Mouse (Mus musculus) cerebellum, adult 2 months (tissue): ENCODE measurements around the gene Cltb. TPM values are rescaled to one million over a fixed set of nuclear protein-coding genes. Genes with fewer than 3 reads are reported as not detected.

Experiments
- DNase-seq, 2 experiments: peaks; one replicate each; pipeline ENCODE4 v3.0.0; 2021
- H3K27ac ChIP-seq: fragments of 200-500 bp; 2 replicates; pipeline ENCODE4 v1.5.1; 2012; ENCODE audit warnings: low read length, control low read depth, inconsistent platforms; ENCODE audit not compliant: insufficient read depth
- H3K27me3 ChIP-seq: fragments of 200-500 bp; 2 replicates; pipeline ENCODE4 v1.6.1; 2012; ENCODE audit warnings: inconsistent platforms, mild to moderate bottlenecking, low read length, moderate library complexity; ENCODE audit not compliant: control insufficient read depth, insufficient read depth
- H3K4me1 ChIP-seq: fragments of 200-500 bp; 2 replicates; pipeline ENCODE4 v1.6.1; 2011; ENCODE audit warnings: low read length; ENCODE audit not compliant: control insufficient read depth, insufficient read depth
- H3K4me3 ChIP-seq: fragments of 200-500 bp; replicated peaks from 2 replicates; pipeline ENCODE3; 2011; ENCODE audit warnings: mild to moderate bottlenecking, low read depth, low read length, control low read depth; ENCODE audit not compliant: insufficient read depth
- CTCF ChIP-seq: fragments of 200-500 bp; IDR thresholded peaks from 2 replicates; pipeline ENCODE4 v1.5.1; 2011; ENCODE audit warnings: low read depth, mild to moderate bottlenecking, control low read depth, low read length, moderate library complexity, borderline replicate concordance; ENCODE audit not compliant: insufficient read depth
- POLR2A ChIP-seq: fragments of 200-500 bp; IDR thresholded peaks from 2 replicates; pipeline ENCODE4 v1.6.1; 2011; ENCODE audit warnings: low read length, control low read depth, borderline replicate concordance; ENCODE audit not compliant: insufficient read depth
- WGBS: fragments of 180-500 bp; shearing (Covaris S2); methylation state at CpG from one replicate; pipeline ENCODE4 v1.1.7; 2018; 5-methylcytosine and 5-hydroxymethylcytosine counted together
- polyA plus RNA-seq: library from polyadenylated mRNA; depleted of rRNA; stranded (reverse); fragments of >200 nt; gene quantifications from 2 replicates; pipeline ENCODE4 v1.2.3, GENCODE M21; 2012

Cltb gene
- polyA plus RNA-seq, 1 experiment = 435 TPM

DNA sequence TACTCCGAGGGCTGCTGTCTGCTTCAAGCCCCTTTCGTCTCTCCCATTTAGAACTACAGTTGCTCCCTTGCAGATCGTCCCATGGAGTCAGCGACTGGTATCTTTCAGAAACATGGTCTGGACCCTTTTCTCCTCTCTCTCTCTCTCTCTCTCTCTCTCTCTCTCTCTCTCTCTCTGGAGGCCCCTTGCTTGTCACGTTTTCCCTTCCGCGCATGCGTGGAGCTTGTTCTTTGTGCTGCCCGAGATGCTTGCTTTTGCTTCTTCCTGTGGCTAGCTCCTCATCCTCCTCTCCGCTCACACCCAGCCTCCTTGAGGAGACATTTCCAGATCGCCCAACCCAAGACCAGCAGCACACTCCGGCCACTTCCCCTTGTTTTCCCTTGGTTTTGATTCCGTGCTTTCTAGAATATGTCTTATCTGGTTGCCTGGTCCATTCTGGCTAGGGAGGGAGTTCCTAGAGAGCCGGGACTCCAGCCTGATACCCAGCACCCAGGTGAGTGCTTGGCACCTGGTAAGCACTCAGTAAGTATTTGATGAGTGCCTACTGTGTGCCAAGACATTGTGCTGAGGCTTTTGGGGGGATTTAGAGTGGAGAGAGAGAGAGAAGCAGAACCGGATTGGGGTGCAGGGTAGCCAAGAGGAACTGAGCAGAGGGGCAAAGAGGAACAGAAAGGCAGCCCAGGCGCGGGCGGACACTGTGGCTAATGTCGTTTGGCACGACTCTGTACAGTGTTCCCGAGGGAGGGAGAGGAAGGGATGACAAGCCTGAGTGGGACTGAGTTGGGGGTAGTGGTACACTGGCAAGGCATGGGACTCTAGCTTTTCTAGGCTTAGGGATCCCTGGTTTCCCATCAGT lies 33.3 kb downstream of the Cltb start:
- no peak for DNase-seq
- Histone ChIP-seq H3K27me3 (no peaks in the 10 kb centered on the region), H3K4me3 (no peak overlapping the region), H3K4me1 (peaks cover 6% of the 10 kb centered on the region), H3K27ac (no peak overlapping the region)
- TF ChIP-seq CTCF = no peak
- 69% methylated on average over 21 of the region's 21 CpGs for WGBS

- TF ChIP-seq CTCF (no peak), POLR2A (no peak)
- 2% methylated on average over 19 of the region's 19 CpGs for WGBS
- no peak for DNase-seq
- Histone ChIP-seq H3K4me1 (peaks cover 3% of the 10 kb centered on the region), H3K4me3 (peak overlapping the region; percentile 73), H3K27ac (no peak overlapping the region), H3K27me3 (no peaks in the 10 kb centered on the region)
These were observed 35.7 kb downstream of the Cltb start for GRCm38 (mm10) chr13:54575489-54575888.

DNA sequence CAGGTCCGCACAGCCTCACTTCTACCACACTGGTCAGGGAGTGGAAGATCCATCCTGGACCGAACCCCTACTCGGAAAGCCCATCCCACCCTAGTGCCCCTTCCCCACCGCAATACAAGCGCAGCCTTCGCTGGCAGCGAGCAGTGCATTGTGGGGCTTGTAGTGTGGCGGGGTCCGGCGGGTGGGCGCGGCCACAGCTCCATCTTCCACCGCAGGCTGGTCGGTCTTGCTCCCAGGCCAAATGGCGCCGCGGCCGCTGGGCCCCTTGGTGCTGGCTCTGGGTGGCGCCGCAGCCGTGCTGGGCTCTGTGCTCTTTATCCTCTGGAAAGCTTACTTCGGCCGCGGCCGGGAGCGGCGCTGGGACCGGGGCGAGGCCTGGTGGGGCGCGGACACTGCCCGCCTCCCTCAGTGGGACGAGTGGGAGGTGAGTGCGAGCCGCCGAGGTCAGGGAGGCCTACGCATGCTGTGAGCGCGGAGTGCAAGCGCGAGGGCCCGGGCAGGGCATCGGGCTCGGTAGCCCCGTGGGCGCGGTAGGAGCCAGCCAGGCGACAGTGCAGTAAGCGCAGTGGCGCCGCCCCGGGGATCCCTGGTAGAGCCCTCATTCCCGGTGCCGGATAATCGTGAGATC lies 36.2 kb downstream of the Cltb start, which contains the start of gene Arl10:
Gene Arl10, plus strand, starts transcription at position 162 of the 628 bp plus-strand sequence.
- WGBS = under 1% methylated on average over 55 of the region's 55 CpGs
- Histone ChIP-seq H3K4me3 (peak within 1 kb of the TSS; percentile 73), H3K4me1 (peaks cover 3% of the 10 kb centered on the region), H3K27ac (no peak within 1 kb of the TSS; the same call in 1 of the 2 replicates), H3K27me3 (no peaks in the 10 kb centered on the region)
- TF ChIP-seq CTCF (no peak), POLR2A (peak; percentile 46; the same call in 1 of the 2 replicates)
- DNase-seq = peak; percentile 74 to 78

GRCm38 (mm10) chr13:54572621-54573020 lies 38.5 kb downstream of the Cltb start:
- no peak for DNase-seq
- WGBS = 87% methylated on average over 4 of the region's 4 CpGs
- no peak overlapping the region for H3K27ac ChIP-seq
- TF ChIP-seq CTCF = no peak
- TF ChIP-seq POLR2A = no peak
- H3K27me3 ChIP-seq = no peaks in the 10 kb centered on the region
- H3K4me3 ChIP-seq = no peak overlapping the region
- H3K4me1 ChIP-seq = no peaks in the 10 kb centered on the region; the same call in 1 of the 2 replicates

- WGBS = 32% methylated on average over 2 of the region's 2 CpGs
These were observed 39.5 kb downstream of the Cltb start for GRCm38 (mm10) chr13:54571637-54572036.

DNA sequence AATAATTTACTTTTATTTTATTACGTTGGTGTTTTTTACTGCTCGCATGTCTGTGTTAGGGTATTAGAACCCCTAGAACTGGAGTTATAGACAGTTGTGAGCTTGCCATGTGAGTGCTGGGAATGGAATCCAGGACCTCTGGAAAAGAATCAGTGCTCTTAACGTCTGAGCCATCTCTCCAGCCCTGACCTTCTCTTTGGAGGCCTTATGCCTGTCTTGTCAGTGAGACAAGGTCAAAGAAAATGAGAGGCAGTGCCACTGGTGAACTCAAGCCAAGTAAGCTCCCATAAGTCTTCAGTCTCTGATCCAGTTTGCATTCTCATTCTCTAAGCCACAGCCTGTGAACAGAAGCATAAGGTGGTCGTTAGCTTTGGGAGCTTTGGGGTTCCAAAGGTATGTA lies 40.4 kb downstream of the Cltb start:
- Histone ChIP-seq H3K27me3 (no peaks in the 10 kb centered on the region), H3K4me1 (no peaks in the 10 kb centered on the region; the same call in 1 of the 2 replicates), H3K27ac (no peak overlapping the region), H3K4me3 (no peak overlapping the region)
- WGBS = 73% methylated on average over 4 of the region's 4 CpGs
- no peak for DNase-seq
- no peak for TF ChIP-seq CTCF
- TF ChIP-seq POLR2A = no peak

More at GRCm38 (mm10) chr13:54571637-54572036, 39.5 kb downstream of the Cltb start:
- no peak overlapping the region for H3K27ac ChIP-seq
- H3K27me3 ChIP-seq = no peaks in the 10 kb centered on the region
- TF ChIP-seq CTCF (no peak), POLR2A (no peak)
- H3K4me1 ChIP-seq = no peaks in the 10 kb centered on the region; the same call in 1 of the 2 replicates
- no peak overlapping the region for H3K4me3 ChIP-seq
- DNase-seq = no peak

DNA sequence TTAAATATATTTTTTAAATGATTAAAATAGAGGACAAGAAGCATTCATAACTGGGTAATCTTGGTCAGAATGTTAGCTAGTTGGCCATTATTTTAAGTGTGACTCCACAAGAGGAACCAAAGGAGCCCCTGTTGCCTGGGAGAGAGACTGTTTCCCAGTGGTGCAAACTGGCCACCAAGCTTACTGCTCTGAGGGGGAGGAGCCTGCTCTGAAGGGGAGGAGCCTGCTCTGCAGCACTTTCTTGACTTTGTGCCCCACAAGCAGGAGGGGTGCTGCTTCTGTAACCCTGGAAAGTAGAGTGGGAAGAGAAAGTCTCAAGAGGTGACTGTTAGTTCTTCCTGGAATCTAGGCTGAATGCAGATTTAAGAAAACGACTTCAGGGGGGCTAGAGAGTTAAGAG lies 41.9 kb downstream of the Cltb start:
- no peak overlapping the region for H3K4me3 ChIP-seq
- no peaks in the 10 kb centered on the region for H3K4me1 ChIP-seq

GRCm38 (mm10) chr13:54568380-54568779 lies 42.8 kb downstream of the Cltb start:
- H3K4me1 ChIP-seq = no peaks in the 10 kb centered on the region; the same call in 1 of the 2 replicates
- no peak for TF ChIP-seq CTCF
- no peak for TF ChIP-seq POLR2A
- H3K4me3 ChIP-seq = no peak overlapping the region
- no peaks in the 10 kb centered on the region for H3K27me3 ChIP-seq
- no peak for DNase-seq
- 35% methylated on average over 5 of the region's 5 CpGs for WGBS
- H3K27ac ChIP-seq = no peak overlapping the region

More for the DNA sequence above, 41.9 kb downstream of the Cltb start:
- TF ChIP-seq POLR2A (no peak), CTCF (no peak)
- H3K27ac ChIP-seq = no peak overlapping the region
- no peak for DNase-seq
- H3K27me3 ChIP-seq = no peaks in the 10 kb centered on the region
- 27% methylated on average over 1 of the region's 1 CpGs for WGBS
